Mouse (Mus musculus) retina, embryonic 14.5 days (tissue): ENCODE results near the gene Fbxo34.
"Not testable (repeated sequence)": the region's sequence is repeated elsewhere in the genome, so short reads cannot be mapped to it uniquely, and the experiment has no call there.

ENCODE experiments used
- DNase-seq: peaks from one replicate; pipeline ENCODE4 v3.0.0-alpha.2; 2015; ENCODE audit warnings: low spot score

Fbxo34 gene

DNA sequence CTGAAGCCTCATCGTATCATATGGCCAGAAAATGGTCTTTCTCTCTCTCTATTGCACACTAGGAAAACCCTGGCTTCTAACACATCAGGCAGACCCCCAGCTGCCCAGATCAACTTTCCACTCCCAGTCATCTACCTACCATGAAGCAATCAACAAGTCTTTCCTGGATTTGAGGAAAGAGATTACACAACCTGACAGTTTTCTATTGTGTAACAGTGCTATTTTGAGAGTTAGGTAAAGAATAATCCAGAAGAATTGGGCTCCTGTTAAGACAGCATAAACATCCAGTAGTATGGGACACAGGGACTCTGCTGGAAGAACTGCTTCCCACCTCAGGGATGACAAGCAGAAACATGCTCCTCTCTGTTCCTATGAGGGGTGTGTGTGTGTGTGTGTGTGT is 112.3 kb downstream of the Fbxo34 start:
- DNase-seq, result no peak

DNA sequence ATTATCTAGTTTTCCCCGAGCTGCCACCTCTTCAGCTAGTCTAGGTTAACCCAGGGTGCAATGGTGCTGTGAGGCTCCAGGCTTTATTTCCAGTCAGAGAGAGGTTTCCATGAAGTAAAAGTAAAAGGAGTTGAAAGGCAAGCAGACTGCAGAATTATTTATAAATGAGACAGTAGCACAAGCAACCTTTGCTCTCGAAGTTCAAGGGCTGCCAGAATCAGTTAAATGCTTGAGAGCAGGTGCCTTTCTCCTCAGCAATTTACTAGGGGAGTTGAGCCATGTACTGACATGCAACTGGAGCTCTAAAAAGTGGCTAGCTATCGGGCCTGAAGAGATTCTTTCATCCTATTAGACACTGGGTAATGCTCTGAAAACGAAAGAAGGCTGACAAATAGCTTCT is 112.9 kb downstream of the Fbxo34 start:
- no peak for DNase-seq

DNA sequence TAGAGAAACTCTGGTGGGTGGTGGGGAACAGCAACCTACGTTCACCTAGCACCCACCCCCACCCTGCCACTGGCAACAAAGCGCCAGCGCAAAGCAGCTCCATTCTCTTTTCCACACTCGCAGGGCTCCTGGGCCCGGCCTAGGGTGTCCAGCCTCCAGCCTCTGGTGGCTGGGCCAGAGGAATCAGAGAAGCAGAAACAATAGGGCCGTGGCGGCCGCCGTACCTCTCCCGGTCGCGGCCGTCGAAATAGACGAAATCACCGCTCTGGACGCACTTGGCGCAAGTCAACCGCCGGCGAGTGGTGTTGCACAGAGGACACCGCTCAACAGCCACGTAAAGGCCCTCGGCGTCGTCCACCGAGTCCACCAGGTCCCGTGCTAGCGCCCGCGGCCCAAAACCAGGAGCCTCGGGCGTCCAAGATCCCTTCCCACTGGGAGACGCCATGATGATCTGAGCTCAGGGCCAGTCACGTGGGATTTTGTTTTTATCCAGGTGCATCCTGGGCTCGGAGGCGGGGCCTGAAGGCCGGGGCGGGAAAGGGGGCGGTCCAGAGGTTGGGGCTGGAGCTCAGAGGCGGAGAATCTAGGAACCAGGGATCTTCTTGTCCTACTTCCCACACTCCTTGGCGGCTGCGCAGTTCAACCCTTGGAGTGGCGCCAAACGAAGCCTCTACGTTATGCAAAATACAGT is 117.9 kb downstream of the Fbxo34 start:
- peak; percentile 98 for DNase-seq

DNA sequence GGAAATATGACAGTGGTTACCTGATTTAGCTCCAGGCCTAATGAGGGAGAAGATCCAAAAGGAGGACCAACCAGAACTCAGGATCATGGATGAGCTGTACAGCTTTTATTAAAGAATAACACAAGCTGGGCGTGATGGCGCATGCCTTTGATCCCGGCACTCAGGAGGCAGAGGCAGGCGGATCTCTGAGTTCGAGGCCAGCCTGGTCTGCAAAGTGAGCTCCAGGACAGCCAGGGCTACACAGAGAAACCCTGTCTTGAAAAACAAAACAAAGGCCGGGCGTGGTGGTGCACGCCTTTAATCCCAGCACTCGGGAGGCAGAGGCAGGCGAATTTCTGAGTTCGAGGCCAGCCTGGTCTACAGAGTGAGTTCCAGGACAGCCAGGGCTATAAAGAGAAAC is 120.3 kb downstream of the Fbxo34 start, which contains the start of gene Atg14:
Gene Atg14 (minus strand): TSS at position 101 of the 400 bp plus-strand sequence.
- not testable (repeated sequence) for DNase-seq

DNA sequence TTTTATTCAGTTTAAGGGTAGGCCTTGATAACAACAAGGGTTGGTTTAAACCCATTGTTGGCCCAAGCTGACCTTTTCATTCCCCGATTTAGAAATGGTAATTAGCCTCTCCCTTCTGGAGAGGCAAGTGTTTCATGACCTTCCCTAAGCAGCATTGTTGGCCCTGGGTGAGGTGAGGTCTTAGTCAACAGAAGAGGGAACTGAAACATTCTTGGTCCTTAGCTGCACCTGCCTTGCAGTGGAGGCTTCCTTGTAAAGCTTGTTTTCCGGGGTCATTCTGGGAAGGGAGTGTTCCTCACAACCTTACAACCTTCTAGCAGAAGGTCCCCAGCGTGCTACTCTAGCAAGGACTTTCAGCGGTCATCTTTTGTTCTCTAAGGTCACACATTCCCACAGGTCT is 122.5 kb downstream of the Fbxo34 start:
- no peak for DNase-seq

DNA sequence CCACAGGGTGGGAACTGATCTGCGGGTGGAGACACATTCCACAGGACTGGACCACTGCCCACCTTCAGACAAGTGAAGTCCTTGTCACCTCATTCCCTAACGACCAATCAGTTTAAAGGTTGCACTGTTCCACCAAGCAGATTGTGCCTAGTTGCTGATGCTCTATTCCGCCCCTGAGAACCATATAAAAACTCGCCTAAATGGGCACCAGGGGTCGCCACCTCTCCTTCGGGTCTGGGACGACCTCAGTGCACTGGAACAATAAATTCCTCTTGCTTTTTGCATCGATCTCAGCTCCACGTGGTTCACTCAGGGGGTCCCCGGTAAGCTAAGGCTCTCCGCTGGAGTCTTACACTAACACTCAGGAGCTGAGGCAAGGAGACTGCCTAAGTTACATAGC is 124.5 kb downstream of the Fbxo34 start:
- peak; percentile 21 for DNase-seq

DNA sequence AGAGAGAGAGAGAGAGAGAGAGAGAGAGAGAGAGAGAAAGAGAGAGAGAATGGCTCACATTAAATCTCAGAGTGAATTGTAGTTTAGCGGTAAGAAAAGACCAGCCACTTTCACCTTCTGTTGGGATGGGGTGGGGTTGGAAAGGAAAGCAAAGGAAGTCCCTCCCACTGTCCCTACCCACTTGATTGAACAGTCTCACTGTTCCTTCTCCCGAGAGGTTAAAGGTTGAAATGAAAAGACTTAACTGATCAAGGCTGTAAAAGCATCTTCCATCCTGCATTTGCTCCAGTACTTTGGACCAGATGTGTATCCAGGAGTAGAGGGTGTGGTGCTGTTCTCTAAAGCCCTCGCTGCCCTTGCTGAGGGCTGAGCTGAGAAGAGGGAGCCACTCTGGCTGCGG is 126.5 kb downstream of the Fbxo34 start:
- no peak for DNase-seq

DNA sequence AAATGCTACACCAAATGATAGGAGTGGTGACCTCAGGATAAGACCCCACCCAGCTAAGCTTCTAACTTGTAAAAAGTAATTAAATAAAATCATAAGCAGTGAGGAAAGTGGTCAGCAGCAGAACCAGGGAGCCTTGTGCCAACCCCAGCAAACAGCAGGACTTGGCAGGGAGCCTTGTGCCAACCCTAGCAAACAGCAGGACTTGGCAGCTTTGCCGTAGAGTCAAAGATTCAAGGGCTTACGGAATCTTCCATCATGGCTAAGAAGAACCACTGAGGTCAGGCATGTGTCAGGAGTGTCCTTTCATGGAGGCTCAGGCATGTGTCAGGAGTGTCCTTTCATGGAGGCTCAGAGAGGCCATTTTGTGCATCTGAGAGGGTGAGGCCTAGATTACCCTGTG is 127.9 kb downstream of the Fbxo34 start:
- DNase-seq, result no peak

DNA sequence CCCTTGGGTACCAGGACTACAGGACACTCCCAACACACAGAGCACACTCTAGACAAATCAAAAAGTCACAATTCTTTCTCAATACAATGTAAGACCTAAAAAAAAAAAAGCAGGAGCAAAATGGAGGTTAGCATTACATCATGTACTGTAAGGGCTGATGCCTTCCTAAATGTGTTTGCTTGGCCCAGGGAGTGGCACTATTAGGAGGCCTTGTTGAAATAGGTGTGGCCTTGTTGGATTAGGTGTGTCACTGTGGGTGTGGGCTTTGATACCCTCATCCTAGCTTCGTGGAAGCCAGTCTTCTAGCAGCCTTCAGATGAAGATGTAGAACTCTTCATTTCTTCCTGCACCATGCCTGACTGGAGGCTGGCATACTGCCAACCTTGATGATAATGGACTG is 131.1 kb downstream of the Fbxo34 start:
- DNase-seq, result no peak
